Mouse (Mus musculus) activated CD4-positive, CD25-positive, alpha-beta regulatory T cell, adult 4 months (primary cell): ENCODE data around the gene Camkv. TPM values are rescaled to one million over a fixed set of nuclear protein-coding genes. Genes with fewer than 3 reads are reported as not detected.

Experiments used
- ATAC-seq: one replicate; pipeline ENCODE4 v1.8.0; 2017
- polyA plus RNA-seq, 2 experiments: library from polyadenylated mRNA; unstranded; fragments of 100-300 nt; shearing (Covaris generic); gene quantifications; one replicate each; pipeline ENCODE4 v1.2.1; 2017

Gene Camkv
- polyA plus RNA-seq, 2 experiments from 2014 or later, result not detected

DNA sequence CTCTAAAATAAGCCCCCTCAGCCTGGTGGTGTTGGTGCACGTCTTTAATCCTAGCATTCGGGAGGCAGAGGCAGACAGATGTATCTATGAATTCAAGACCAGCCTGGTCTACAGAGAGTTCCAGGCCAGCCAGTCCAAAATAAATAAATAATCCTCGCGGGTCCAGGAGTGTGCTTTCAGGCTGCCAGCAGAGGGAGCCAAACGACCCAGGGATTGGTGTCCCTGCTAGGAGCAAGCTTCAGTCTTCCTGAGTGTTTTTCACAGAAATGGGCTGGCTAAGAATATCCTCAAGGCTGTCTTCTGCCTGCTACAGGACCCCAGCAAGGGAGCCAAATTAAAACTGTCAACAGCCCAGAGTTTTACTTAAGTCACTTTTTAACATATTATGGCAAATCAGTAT lies 28.2 kb downstream of the Camkv start:
- ATAC-seq, result peak; percentile 57

DNA sequence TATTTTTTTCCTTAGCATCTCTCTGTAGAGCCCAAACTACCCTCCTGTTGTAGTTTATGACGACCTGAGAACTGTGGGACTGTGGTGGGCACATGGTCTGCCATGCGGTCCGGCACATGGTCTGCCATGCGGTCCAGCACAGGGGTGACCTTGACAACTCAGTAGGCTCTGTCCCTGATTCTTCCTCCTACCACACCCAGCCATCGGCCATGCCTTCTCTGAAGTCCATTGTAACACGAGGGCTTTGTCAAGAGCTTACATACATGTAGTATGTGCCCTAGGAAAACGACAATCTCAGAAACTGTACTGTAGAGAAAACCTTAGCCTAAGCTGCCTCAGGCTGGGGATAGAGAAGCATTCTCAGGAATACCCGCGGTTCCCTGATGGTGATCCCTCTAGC lies 29.2 kb downstream of the Camkv start:
- no peak for ATAC-seq

DNA sequence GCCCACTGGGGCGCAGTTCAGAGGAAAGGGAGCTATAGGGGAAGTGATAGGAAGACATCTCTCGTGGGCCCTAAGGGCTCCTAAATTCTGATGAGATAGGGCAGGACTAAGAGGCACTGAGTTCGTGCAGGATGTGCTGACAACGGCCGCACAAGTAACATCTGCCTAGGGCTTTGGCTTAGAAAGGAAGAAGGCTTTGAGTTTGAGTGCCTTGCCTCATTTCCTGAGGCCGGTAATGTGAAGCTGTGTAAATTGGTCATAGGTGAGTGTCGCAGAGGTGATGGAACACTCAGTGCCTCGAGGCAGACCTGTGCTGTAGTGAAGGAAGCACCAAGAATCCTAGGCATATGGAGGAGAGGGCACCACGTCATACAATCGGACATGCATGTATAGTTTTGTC lies 31.2 kb downstream of the Camkv start:
- ATAC-seq, result no peak

DNA sequence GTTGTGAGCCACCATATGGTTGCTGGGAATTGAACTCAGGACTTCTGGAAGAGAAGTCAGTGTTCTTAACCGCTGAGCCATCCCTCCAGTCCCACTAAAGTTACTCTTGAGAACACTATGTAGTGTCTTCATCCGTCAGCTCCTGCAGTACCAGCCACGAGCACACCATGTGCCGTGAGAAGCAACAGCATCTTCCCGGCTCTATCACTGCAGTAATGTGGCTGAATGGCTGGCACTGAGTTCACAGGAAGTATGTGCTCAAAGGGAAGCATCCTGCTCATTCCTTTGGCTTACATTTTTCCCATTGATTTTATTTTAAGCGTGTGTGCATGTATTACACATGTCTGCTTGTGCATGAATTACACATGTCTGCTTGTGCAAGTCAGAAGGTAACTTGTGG lies 32.0 kb downstream of the Camkv start:
- ATAC-seq, result no peak

DNA sequence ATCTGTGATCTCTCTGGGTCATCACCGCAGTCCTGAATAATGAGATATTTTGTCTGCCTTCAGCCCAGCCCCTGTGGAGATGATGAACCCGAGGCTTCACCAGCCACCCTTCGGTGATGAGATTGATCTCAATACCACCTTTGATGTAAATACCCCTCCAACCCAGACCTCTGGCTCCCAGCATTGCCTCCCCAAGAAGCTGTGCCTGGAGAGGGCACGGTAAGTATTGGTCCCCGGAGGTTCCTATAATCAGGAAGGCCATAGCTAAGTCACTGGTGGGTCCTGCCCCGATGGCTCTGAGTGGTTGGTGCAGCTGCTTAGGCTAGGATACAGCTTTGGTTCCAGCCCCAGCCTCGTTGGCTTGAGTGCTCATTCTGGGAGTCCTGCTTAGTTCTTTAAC lies 33.1 kb downstream of the Camkv start:
- no peak for ATAC-seq

DNA sequence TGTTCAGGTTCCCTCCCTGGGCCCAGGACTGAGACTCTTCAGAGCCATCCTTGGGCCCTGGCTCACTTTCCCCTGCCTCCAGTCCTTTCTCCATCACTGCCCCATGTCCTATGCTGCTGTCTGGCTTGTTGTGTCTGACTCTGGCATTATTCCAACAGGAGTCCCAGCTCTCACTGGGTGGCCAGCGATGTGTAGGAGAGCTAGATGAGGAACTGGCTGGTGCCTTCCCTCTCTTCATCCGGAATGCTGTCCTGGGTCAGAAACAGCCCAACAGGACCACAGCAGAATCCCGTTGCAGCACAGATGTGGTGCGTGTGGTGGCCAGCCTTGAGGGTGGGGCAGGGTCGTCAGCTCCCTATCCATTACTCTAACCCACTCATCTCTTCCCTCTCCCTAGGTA lies 34.8 kb downstream of the Camkv start:
- no peak for ATAC-seq

DNA sequence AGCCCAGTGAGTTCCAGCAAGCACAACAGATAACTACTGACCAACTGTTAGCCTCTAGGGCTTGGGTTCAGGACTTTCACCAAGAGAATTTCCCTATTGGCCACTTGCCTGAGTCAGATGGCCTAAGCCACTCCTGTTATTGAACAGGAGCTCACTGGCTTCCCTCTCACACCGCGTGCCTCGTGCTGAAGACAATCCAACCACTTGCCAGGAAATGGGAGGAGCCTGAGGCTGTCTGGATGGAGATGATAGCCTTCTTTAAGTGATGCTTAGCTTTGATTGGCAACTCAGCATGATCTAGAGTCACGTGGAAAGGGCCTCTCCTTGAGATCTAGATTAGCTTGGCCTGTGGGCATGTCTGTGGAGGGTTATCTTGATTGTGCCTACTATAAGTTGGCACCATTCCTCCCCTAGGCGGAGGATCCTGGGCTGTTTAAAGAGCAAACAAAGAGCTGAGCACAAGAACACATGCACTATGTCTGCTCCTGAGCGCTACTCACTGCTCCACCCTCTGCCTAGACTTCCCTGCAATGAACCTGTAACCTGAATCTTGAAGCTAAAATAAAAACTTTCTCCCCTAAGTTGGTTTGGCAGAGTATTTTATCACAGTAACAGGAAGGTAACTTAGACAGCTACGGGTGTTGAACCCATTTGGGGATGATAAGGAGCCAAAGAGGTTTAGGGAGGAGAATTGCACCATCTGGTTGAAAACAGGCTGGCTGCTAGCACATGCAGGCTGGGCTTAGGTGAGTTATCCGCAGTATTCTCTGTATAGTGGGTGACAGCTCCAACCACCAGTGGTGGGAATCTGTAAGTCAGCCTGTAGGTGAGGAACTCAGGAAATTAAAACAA lies 36.4 kb downstream of the Camkv start:
- no peak for ATAC-seq

DNA sequence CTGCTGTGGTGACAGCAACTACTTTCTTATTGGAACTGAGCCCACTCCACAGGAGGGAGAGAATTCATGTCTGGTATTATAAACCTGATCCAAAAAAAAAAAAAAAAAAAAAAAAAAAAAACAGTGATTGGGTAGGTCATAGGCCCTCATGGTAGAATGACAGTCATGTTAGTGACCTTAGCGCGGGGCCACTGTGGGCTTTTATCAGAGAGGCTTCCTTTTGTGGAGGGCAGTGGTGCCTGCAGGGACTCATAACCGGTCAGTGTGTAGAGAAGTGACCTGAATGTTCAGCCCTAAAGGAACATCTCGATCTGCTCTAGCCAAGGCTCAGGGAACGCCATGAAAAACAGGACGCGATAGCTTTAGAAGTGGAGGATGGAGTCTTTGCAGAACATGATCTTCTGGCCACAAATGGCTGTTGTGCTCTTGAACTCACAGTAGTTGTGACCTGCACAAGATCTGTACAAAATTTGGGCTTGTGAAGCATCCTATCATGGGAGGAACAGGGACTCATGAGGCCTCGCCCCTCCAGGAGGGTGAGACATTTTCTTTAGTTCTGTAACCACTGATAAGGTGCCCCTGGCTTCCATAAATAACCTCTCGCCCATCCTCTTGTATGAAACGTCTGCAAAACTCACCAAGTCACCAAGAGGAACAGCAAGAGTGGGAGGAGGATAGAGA lies 39.2 kb downstream of the Camkv start:
- no peak for ATAC-seq

DNA sequence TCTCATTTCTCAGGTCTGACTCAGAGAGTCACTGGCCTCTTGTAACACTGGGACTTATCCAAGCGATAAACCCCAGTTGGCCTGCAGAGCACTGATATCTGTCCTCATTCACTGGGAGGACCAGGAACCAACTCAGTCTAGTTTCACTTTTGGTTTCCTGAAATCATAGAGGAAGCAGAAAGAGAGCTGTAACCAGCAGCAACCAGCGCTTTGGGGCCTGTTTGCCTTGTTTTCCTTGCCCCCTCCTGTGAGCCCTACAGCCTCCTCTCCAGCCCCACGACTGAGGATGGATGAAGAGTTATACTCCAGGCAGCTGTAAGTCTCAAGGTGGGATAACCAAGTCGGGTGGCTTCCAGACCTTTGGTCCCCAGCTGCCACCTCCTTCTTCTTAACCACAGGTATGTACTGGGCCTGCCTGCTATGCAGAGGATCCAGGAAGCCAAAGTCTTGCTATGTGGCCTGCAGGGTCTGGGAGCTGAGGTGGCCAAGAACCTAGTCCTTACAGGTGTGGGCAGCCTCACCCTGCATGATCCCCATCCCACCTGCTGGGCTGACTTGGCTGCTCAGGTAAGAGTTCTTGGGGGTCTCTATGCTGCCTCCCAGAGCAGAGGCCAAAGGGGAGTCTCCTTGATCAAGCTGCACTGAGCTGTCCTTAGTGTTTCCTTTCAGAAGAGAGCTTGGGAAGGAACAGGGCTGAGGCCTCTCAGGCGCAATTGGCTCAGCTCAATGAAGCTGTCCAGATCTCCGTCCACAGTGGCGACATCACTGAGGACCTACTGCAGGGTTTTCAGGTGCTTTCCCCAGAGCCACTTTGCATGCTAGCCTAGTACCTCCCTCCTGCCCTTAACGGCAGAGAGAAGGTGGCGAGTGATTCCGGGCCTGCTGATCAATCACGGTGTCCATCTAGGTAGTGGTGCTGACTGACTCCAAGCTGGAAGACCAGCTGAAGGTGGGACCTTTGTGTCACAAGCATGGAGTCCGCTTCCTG lies 40.2 kb downstream of the Camkv start, which contains the start of gene Uba7:
TSS of gene Uba7 (plus strand) at position 107 of the 988 bp plus-strand sequence.
- ATAC-seq, result peak; percentile 90

DNA sequence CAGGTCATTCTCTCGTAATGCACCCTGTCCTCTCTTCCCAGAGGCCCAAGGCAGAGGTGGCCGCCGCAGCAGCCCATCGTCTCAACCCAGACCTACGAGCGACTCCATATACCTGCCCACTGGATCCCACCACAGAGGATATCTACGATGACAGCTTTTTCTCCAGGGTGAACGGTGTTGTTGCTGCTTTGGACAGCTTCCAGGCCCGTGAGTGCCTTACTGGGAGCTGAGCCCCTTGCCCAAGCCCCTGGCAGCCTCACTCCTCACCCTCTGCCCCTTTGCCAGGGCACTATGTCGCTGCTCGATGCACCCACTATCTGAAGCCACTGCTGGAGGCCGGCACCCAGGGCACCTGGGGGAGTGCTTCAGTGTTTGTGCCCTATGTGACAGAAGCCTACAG lies 43.3 kb downstream of the Camkv start:
- ATAC-seq, result no peak

DNA sequence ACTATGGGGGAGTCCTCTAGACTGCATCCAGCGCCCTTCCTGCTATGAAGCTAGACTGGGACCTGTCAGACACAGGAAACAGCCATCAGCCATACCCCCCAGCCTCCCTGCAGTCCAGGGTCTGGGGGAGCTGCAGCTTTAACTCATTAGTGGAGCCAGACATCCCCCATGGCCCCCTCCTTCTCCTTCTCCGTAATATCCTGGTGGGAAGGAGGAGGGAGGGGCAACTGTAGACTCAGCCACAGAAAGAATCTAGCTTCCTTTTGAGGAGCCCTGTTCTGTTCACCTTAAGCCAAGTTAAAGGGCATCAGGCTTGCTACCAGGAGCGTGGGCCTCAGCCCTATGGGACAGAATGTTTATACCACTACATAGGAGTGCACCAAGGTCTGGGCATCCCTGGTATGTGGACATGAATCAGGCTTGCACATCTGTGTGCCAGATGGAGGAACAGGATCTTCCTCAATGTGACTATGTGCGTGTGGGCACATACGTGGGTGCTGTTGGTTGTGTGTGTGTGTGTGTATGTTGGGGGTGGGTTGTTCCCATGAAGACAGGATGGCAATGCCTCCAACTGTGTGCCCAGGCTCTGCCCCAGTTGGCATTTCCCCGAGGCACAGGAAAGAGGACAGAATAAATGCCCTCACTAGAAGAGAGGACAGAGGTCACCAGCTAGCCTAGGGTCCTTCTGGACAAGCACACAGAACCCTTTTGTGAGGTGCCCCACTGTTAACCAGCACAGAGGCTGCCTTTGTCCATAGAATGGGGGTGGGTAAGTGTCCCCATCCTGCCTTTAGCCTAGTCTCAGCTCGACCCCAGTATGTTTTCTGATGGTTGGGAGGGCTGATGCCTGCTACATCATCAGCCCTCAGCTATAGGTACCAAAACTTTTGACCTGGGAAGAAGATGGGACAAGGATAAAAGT lies 46.5 kb downstream of the Camkv start:
- no peak for ATAC-seq

DNA sequence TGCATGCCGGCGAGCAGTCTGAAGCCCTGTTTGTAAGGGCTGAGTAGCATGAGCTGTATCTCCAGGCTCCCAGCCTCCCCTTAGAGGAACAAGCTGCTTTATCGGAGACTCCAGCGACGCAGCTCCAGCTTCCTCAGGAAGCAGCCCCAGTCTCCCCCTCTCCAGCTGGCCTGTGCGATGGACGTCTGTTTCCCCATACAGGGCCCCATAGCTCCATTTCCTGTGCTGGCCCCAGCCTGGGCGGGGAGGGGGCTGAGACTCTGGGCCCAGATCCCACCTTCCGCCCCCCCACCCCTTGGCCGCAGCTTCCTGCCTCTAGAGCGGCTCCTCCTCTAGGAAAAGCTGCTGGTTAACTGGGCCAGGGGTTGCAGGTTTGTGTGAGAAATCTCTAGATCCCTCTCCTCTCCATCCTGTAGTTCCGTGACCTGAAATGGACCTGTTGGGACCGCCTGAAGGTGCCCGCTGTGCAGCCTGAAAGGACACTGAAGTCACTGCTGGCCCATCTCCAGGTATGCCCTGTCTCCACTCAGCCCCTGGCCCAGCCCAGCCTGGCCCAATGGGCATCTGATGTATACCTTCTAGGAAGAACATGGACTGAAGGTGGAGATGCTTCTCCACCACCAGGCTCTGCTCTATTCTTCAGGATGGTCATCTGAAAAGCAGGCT lies 47.3 kb downstream of the Camkv start, which contains the start of gene Gm20661:
TSS of gene Gm20661 (plus strand) at position 378 of the 666 bp plus-strand sequence.
- no peak for ATAC-seq

DNA sequence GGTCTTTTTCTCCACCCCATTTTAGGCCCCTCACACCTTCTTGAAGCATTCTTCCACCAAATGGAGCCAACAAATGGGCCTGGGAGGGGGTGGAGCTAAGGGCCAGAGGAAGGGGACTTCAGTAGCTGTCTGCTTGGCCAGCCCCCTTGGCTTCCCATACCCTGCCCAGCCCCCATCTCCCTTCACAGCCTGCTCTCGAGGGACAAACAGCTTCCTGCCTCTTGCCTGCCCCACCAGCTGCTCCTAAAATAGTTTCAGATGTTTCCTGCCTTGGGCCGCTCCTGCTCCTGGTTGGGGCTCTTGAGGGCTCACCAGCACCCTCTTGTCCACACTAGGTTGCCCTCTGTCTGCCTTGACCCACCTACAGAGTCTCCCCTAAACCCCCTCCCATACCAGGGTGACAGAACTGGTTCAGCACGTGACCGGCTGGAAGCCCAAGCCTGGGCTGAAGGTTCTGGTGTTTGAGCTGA lies 48.0 kb downstream of the Camkv start:
- no peak for ATAC-seq

DNA sequence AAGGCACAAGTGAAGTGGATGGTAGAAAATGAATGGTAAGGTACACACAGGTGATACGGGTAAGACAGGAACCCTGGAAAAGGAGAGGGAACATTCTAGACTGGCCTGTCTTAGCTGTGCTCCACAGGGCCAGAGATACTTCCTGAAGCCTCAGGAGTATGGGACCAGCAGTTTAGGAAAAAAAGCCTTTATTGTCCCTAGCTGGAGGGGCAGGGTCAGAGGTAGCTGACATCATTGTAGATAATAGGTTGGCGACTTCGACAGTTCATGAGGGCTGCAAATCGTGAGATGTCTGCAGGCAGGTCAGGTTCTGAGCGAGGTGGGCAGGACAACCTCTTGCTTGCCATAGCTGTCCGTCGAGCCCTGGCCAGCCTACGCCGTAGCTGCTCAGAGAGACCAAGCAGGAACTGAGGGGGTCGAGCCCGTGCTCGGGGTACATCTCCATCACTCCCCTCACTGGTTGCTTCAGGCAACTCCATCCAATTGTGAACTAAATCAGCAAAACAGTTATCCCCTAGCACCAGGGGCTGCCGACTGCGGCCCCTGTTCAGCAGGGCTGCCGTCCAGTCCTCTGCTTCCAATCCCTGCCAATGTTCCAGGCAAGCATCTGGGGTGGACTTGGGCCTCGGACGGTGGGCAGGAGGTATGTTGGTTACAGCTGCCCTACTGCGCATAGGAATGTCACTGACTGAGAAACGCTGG lies 48.7 kb downstream of the Camkv start:
- no peak for ATAC-seq

DNA sequence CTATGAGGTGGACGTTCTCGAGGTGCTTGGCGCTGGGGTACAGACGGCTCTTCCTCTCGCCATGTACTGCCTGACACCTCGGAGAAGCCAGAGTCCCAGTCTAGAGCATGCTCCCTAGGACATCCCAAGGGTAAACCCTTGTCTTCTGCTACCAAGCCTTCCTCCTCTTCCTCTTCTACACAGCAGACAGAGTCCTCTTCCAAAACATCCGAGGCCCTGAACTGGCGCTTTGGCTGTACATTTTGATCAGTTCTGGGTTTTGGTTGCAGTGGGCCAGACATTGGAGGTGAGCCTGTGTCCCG lies 49.2 kb downstream of the Camkv start:
- no peak for ATAC-seq

DNA sequence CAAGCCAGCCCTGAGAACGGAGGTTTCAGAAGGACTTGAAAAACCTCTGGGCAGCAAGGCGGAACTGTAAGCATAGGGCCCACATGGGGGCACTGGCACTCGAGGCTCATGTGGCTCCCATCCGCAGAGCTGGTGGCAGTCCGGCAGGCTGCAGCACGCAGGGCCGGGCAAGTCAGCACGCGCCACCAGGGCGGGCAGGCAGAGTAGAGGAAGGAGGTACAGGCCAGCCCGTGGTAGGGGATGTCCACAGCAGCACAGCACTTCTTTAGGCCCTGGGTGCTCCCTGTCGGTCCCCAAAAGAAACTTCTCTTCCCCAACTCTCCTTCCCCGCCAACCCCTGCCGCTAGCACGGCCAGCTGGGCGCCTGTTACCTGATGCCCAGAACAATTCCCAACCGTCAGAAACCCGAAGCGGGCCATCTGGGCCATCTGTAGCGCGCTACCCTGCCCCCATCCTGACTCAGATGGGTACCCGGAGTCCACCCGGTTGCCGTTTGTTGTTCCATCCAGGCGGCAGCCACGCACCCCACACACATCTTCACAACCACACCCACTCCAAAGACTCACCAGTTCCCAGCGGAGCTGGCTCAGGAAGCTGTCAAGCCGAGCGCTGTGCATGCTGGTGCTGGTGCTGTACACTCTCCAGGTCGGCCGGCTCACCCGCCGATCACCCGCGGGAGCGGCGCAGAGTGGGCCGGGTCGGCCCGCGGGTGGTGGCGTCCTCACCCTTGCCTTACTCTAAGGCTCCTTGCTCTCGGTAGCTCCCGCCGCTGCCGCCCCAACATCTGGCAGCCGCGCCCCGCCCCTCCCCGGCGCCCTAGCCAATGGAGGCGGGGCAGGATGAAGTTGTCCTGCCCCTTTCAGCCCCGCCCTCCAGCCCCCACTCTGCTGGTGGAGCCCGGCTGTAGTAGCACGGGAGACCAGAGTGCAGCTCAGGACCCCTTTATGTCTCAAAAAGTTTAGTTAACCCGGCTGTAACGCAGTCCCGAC lies 50.0 kb downstream of the Camkv start, which contains the start of gene Inka1:
TSS of gene Inka1 (minus strand) at position 749 of the 989 bp plus-strand sequence.
- ATAC-seq, result peak; percentile 77

DNA sequence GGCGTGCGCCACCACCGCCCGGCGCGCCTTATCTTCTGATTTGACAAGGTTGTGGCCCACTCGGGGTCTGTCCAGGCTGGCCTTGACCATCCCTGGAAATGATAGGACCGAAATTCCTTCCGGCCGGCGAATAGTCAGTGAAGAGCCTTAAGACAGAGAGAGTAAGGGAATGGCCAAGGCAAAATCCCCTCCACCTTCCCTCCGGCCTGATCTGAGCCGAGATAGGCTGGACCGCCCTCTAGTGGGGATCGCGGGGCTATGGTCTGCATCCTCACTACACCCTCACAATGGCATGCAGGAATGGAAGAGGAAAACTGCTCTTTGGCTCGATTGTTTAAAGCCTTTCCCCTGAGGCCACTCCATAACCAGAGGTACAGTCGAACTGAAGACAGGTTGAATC lies 50.9 kb downstream of the Camkv start:
- peak; percentile 32 for ATAC-seq

DNA sequence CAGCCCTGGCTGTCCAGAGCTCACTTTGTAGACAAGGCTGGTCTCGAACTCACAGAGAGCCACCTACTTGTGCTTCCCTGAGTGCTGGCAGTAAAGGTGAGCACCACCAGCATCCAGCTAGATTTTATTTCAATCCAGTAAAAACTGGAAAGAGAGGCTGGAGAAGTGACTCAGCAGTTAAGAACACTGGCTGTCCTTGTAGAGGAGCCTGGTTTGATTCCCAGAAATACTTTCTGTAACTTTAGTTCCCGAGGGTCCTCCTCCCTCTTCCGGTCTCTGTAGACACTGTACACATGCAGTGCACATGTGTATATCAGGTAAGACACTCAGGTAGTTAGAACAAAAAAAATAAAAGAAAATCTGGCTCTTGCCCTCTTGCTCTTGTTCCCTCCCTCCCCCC lies 52.5 kb downstream of the Camkv start:
- ATAC-seq, result no peak

DNA sequence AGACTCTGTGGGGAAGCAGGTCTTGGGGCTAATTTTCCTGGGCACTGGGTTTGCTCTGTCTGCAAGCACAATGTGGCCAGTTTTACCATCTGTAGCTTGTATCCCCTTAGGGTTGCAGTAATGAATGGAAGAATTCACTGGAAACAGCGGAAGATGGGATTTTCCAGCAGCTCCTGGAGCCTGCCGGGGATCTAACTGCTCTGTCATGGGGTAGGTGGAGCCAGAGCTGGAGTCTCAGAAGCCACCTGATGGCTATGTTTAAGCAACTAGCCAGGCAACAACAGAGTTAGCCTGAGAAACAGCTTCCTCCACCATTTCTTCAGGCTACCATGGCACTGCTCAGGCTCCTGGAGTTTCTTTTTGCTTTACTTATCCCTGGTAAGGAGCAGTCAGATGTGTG lies 56.7 kb downstream of the Camkv start, which contains the start of gene Cdhr4:
TSS of gene Cdhr4 (plus strand) at position 301 of the 400 bp plus-strand sequence.
- ATAC-seq, result no peak
